ENCODE assay signal across 28 mouse cellular contexts in the genomic region with DNA sequence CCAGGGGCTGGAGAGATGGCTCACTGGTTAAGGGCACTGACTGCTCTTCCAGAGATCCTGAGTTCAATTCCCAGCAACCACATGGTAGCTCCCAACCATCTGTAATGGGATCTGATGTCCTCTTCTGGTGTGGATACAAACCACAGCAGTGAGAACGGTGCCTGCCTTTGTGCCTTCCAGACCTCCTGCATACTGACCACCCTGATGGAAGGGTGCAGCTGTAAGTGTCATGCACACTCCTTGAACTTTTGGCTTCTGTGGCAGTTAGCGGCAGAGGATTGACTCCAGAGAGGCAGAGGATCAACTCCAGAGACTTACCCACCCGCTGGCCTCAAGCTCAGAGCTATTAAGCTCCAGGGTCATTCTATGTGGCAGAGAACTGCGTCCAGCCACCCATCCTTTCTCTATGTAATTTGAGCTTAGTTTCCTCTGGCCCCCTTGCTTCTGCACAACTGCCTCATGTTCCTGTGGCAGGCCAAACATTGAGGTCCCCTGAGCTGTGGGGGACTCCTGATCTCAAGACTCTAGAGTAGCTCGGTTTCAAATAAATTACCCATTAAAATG. TPM values are rescaled to one million over a fixed set of nuclear protein-coding genes. Genes with fewer than 3 reads are reported as not detected.
DNase-seq lines count a peak whose midpoint lies in the region; ATAC-seq and TF ChIP-seq lines count a peak whose summit lies in the region.
"Had no signal": no experiment of that assay in that cellular context is flagged by ENCODE, and none has a peak within 500 bp of the region (broad histone marks: within the 10 kb centered on the region; RNA-seq: fewer than 3 reads in every experiment).

No protein-coding gene starts in this region.

- peaks cover 7% of the 10 kb centered on the region for H3K4me1 ChIP-seq in liver, embryonic 11.5 days (replicated peaks; ENCODE audit: control insufficient read depth, insufficient read depth, low read length)
- H3K4me1 ChIP-seq in ES-E14 (ENCODE audit: control insufficient read depth in 2 of 2, insufficient read depth in 2 of 2, low read length in 2 of 2, poor library complexity in 1 of 2), result peaks cover 2 to 13% of the 10 kb centered on the region in 2 experiments; a peak in 2 of 4 replicates
- peaks cover 22% of the 10 kb centered on the region for H3K4me1 ChIP-seq in limb, embryonic 10.5 days

- no peaks in the 10 kb centered on the region for H3K36me3 ChIP-seq in liver, embryonic 11.5 days (ENCODE audit: control insufficient read depth, insufficient read depth, low read length)
- H3K36me3 ChIP-seq in ES-E14 (ENCODE audit: control insufficient read depth, insufficient read depth, low read length, poor library complexity, severe bottlenecking), result no peaks in the 10 kb centered on the region
- no peaks in the 10 kb centered on the region for H3K36me3 ChIP-seq in limb, embryonic 10.5 days
- H3K36me3 ChIP-seq: embryonic facial prominence, embryonic 12.5 days; forebrain, embryonic 10.5 days; heart, embryonic 13.5 days had no signal

- H3K27me3 ChIP-seq in liver, embryonic 11.5 days (replicated peaks; ENCODE audit: control insufficient read depth, insufficient read depth, low read length), result no peaks in the 10 kb centered on the region; the same call in 1 of the 2 replicates
- no peaks in the 10 kb centered on the region for H3K27me3 ChIP-seq in limb, embryonic 10.5 days (ENCODE audit: low read depth, poor library complexity, severe bottlenecking)
- H3K27me3 ChIP-seq: embryonic facial prominence, embryonic 12.5 days; heart, embryonic 13.5 days had no signal

- H3K4me2 ChIP-seq in liver, embryonic 11.5 days, result no peak overlapping the region
- H3K4me2 ChIP-seq: embryonic facial prominence, embryonic 12.5 days; heart, embryonic 13.5 days; hindbrain, embryonic 14.5 days had no signal

- H3K4me3 ChIP-seq in liver, embryonic 11.5 days (ENCODE audit: low read depth, low read length), result no peak overlapping the region
- 0 out of 4 replicates have a peak overlapping the region, but pooled peaks of 1 of the 2 experiments have one; percentile 16 for H3K4me3 ChIP-seq in ES-E14 (ENCODE audit: insufficient read depth in 1 of 2, low read depth in 1 of 2, low read length in 2 of 2, poor library complexity in 1 of 2, severe bottlenecking in 1 of 2)
- H3K4me3 ChIP-seq in limb, embryonic 10.5 days, result no peak overlapping the region
- H3K4me3 ChIP-seq: embryonic facial prominence, embryonic 12.5 days; forebrain, embryonic 10.5 days; heart, embryonic 13.5 days; layer of hippocampus, adult 2 months had no signal

- no peak overlapping the region for H3K9ac ChIP-seq in liver, embryonic 11.5 days (ENCODE audit: low read depth, low read length)
- peak overlapping the region; percentile 29; the same call in 1 of the 2 replicates for H3K9ac ChIP-seq in ES-E14 (ENCODE audit: insufficient read depth, low read depth, low read length, poor library complexity, severe bottlenecking)
- H3K9ac ChIP-seq: embryonic facial prominence, embryonic 12.5 days; forebrain, postnatal 0 days; heart, embryonic 13.5 days; hindbrain, embryonic 14.5 days; liver, embryonic 14.5 days had no signal

- H3K27ac ChIP-seq in liver, embryonic 11.5 days (ENCODE audit: low read depth, low read length), result no peak overlapping the region
- H3K27ac ChIP-seq in ES-E14 (ENCODE audit: insufficient read depth, low read depth, low read length, poor library complexity, severe bottlenecking), result no peak overlapping the region; the same call in 1 of the 2 replicates
- no peak overlapping the region for H3K27ac ChIP-seq in limb, embryonic 10.5 days
- H3K27ac ChIP-seq: embryonic facial prominence, embryonic 12.5 days; forebrain, embryonic 10.5 days; hindbrain, embryonic 14.5 days; layer of hippocampus, adult 2 months; liver, embryonic 14.5 days; macrophage had no signal

- in situ Hi-C loops in ES-E14 (cut with MboI; ENCODE audit: low sequenced_read_pairs in 2 of 2, unreplicated experiment in 2 of 2), result no loop called here

- WGBS in liver, embryonic 11.5 days, result 55% methylated on average over 5 of the region's 5 CpGs
- 46% methylated on average over 5 of the region's 5 CpGs for WGBS in limb, embryonic 10.5 days

- H3K9me3 ChIP-seq in liver, embryonic 11.5 days (ENCODE audit: control insufficient read depth, low read length), result no peaks in the 10 kb centered on the region
- H3K9me3 ChIP-seq in ES-E14 (ENCODE audit: control insufficient read depth, insufficient read depth, low read depth, low read length), result no peaks in the 10 kb centered on the region
- no peaks in the 10 kb centered on the region for H3K9me3 ChIP-seq in limb, embryonic 10.5 days (replicated peaks)
- H3K9me3 ChIP-seq: embryonic facial prominence, embryonic 12.5 days; forebrain, embryonic 10.5 days had no signal

- DNase-seq in liver, embryonic 11.5 days (ENCODE audit: low spot score), result peak; percentile 27
- no peak for DNase-seq in liver
- DNase-seq in ES-E14 (ENCODE audit: low read depth, low spot score), result no peak
- DNase-seq in limb, embryonic 10.5 days (ENCODE audit: low spot score), result peak; percentile 28
- no peak for DNase-seq in spleen, adult 12 weeks (ENCODE audit: low spot score)
- DNase-seq: adrenal gland, adult 8-10 months; cerebellum, adult 2 months; cerebellum, postnatal 36 days; forebrain, postnatal 0 days; gastrocnemius, postnatal 14 days; heart, postnatal 10 days; kidney, adult 18-20 months; kidney, postnatal 36 days; lung, adult 2 months; lung, postnatal 10 days; midbrain, embryonic 14.5 days; right cerebral cortex, adult 18-20 months had no signal

- no peak for ATAC-seq in liver, embryonic 11.5 days (replicated peaks; ENCODE audit: low FRiP score)
- no peak for ATAC-seq in frontal cortex, adult (ENCODE audit: low TSS enrichment)
- ATAC-seq: forebrain, postnatal 0 days had no signal

TF ChIP-seq in ES-E14, 5 proteins besides CTCF, POLR2A, EP300 and RAD21:
- TF ChIP-seq ZNF384 (IDR thresholded peaks at IDR 0.05; ENCODE audit: low read depth, low read length), result no peak
- TF ChIP-seq ZC3H11A (IDR thresholded peaks at IDR 0.05; ENCODE audit: borderline replicate concordance, low read depth, low read length), result no peak
- no peak for TF ChIP-seq MAFK (IDR thresholded peaks at IDR 0.05; ENCODE audit: insufficient read depth, low read depth, low read length)
- no peak for TF ChIP-seq HCFC1 (IDR thresholded peaks at IDR 0.05; ENCODE audit: borderline replicate concordance, insufficient read depth, low read length)
- no peak for TF ChIP-seq CHD2 (IDR thresholded peaks at IDR 0.05; ENCODE audit: low read depth, low read length)

RNA-seq across cellular contexts. Expression of gene Scd4, which starts 16.1 kb away (rescaled TPM):
- polyA plus RNA-seq in liver, embryonic 11.5 days (2014; fragmentation: Nextera tagmentation; extraction: Ambion mirVana), result 0.06 and 0.16 TPM in 2 replicates
- total RNA-seq in ES-E14 (2012; rRNA removed), result 0.13 TPM in 1 of 2 replicates, not detected in the other
- polyA plus RNA-seq in limb, embryonic 10.5 days (2016; fragmentation: Nextera tagmentation; extraction: Ambion mirVana), result 0.08 and 0.11 TPM in 2 replicates
- total RNA-seq: granulocyte monocyte progenitor cell, adult 5-6 weeks; monocyte, adult 5-6 weeks had no signal
- polyA plus RNA-seq: neural tube, embryonic 11.5 days had no signal

RNA-seq across cellular contexts. Expression of gene Scd2, which starts 23.4 kb away (rescaled TPM):
- 212 and 231 TPM in 2 replicates for polyA plus RNA-seq in liver, embryonic 11.5 days (2014; fragmentation: Nextera tagmentation; extraction: Ambion mirVana)
- total RNA-seq in ES-E14 (2012; rRNA removed), result 284 and 303 TPM in 2 replicates
- 324 and 335 TPM in 2 replicates for polyA plus RNA-seq in limb, embryonic 10.5 days (2016; fragmentation: Nextera tagmentation; extraction: Ambion mirVana)

Comparison
In these comparisons a context has a peak if more than half of its experiments do, and no peak if none do; other contexts are left out.
1. DNase-seq: peak in liver, embryonic 11.5 days (single experiment) and limb, embryonic 10.5 days (single experiment); none in liver (single experiment), ES-E14 (single experiment) and spleen, adult 12 weeks (single experiment).